Mouse (Mus musculus) kidney, embryonic 16.5 days (tissue): ENCODE measurements at regions not wholly inside any gene's neighbourhood (a gene's known extent, or its start where the extent isn't known, plus 50 kb on each side); places are given as distances from the start of the nearest gene placed in this dataset.
A peak's percentile ranks its signal among the peaks of the same experiment; 100 is the strongest.

Experiments
- ATAC-seq: fragments of 200-750 bp; cut with Nextera tagmentation; 2 replicates; pipeline ENCODE4 v1.8.0; 2017; ENCODE audit warnings: moderate TSS enrichment; ENCODE audit not compliant: low FRiP score, low TSS enrichment
- H3K27ac ChIP-seq: fragments of 300-500 bp; sonication (generic); 2 replicates; pipeline ENCODE4 v1.5.1; 2014; ENCODE audit warnings: low read length
- H3K27me3 ChIP-seq: fragments of 300-500 bp; sonication (generic); 2 replicates; pipeline ENCODE4 v1.6.1; 2014; ENCODE audit warnings: low read length, control low read depth, mixed read lengths; ENCODE audit not compliant: insufficient read depth
- H3K36me3 ChIP-seq: fragments of 300-500 bp; sonication (generic); 2 replicates; pipeline ENCODE4 v1.6.1; 2014; ENCODE audit warnings: low read length, control low read depth, mixed read lengths; ENCODE audit not compliant: insufficient read depth
- H3K4me1 ChIP-seq: fragments of 300-500 bp; sonication (generic); 2 replicates; pipeline ENCODE4 v1.6.1; 2014; ENCODE audit warnings: low read length, control low read depth, mixed read lengths; ENCODE audit not compliant: insufficient read depth
- H3K4me2 ChIP-seq: fragments of 300-500 bp; sonication (generic); replicated peaks from 2 replicates; pipeline ENCODE4 v1.6.1; 2014; ENCODE audit warnings: low read depth, low read length
- H3K4me3 ChIP-seq: fragments of 300-500 bp; sonication (generic); 2 replicates; pipeline ENCODE4 v1.5.1; 2014; ENCODE audit warnings: mild to moderate bottlenecking, low read length
- H3K9ac ChIP-seq: fragments of 300-500 bp; sonication (generic); replicated peaks from 2 replicates; pipeline ENCODE4 v1.6.1; 2014; ENCODE audit warnings: low read length
- H3K9me3 ChIP-seq: fragments of 300-500 bp; sonication (generic); 2 replicates; pipeline ENCODE4 v1.6.1; 2016; ENCODE audit warnings: low read length, control low read depth
- WGBS: fragments of 180-500 bp; shearing (Covaris S2); extraction: QIAGEN DNeasy Blood & Tissue Kit; methylation state at CpG from one replicate; pipeline ENCODE4 v1.1.7; 2014; 5-methylcytosine and 5-hydroxymethylcytosine counted together

DNA sequence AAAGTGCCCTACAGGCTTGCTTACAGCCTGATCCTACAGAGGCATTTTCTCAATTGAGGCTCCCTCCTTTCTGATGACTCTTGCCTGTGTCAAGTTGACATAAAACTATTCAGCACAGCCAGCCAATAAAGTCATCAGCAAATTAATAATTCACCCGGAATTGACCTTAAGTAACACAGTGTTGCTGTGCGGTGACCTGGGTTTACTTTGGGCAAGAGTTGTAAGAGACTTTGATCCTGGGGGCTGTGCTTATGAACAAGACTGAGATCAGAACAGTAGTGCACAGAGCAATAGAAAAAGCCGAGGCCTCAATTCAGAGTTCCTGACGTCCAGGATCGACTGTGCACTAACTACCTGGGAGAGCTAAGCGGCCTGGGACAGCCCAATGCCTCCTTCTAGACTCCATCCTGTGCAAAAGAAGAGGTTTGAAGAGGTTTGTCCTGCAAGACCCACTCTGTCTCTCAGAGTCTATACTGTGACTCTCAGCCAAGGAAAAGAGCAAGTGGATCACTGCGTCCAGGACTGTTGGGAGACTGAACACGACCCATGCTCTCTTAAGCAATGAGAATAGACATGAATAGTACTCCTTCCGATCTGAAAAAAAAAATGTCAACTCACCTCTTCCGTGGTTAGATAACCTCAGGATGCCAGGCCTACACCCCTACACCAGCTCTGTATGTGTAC, 208.7 kb upstream of the Cadm1 start:
- no peak overlapping the region for H3K9ac ChIP-seq
- no peaks in the 10 kb centered on the region for H3K27me3 ChIP-seq
- no peak overlapping the region for H3K4me2 ChIP-seq
- H3K27ac ChIP-seq = no peak overlapping the region
- no peaks in the 10 kb centered on the region for H3K4me1 ChIP-seq
- H3K4me3 ChIP-seq = no peak overlapping the region
- 0 out of 2 replicates have a peak, but pooled peaks have one; percentile 74 for ATAC-seq
- 77% methylated on average over 10 of the region's 10 CpGs for WGBS
- no peaks in the 10 kb centered on the region for H3K9me3 ChIP-seq
- no peaks in the 10 kb centered on the region for H3K36me3 ChIP-seq

DNA sequence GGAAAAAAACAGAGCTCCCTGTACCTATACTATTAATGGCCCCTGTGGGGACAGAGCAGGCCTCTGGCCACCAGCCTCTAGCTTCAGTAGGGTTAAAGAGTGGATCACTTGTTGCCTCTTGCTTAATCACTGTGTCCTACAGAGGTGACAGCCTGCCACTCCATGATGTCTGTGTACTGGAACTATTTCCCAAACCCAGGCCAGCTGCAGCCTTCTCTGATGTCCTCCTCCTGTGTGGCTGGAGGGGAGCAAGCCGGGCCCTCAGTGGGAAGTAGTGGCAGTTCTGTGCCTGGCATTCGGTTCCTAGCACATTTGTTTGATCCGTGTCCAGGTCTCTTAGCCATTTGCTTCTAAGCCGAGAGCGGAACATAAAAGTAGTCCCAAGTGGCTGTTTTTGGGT, 207.7 kb upstream of the Cadm1 start:
- Histone ChIP-seq H3K9me3 (no peaks in the 10 kb centered on the region), H3K36me3 (no peaks in the 10 kb centered on the region), H3K27me3 (no peaks in the 10 kb centered on the region), H3K27ac (no peak overlapping the region), H3K4me2 (no peak overlapping the region), H3K4me3 (no peak overlapping the region), H3K4me1 (no peaks in the 10 kb centered on the region), H3K9ac (no peak overlapping the region)
- 64% methylated on average over 5 of the region's 5 CpGs for WGBS
- ATAC-seq = no peak

DNA sequence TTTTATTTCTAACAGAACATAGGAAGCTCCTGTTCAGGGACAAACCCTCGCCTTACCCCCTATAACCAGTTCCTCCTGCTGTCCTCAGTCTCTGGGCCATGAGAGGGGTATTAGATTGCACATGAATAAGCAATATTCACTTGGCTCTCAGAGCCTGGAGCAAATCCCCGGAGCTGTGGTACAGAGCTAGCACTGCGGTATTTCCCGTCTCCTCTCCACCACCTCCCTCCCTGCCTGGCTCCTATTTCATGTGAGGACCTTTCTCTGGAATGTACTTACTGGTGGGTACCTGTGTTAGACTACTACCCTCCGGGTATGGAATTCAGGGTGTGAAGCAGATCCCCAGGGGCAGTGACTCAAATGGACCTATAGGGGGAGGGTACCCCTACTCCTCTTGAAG, 206.9 kb upstream of the Cadm1 start:
- H3K4me1 ChIP-seq = no peaks in the 10 kb centered on the region
- ATAC-seq = 0 out of 2 replicates have a peak, but pooled peaks have one; percentile 12
- H3K36me3 ChIP-seq = no peaks in the 10 kb centered on the region
- H3K4me3 ChIP-seq = no peak overlapping the region
- no peak overlapping the region for H3K4me2 ChIP-seq
- no peak overlapping the region for H3K9ac ChIP-seq
- WGBS = 46% methylated on average over 5 of the region's 5 CpGs
- H3K27ac ChIP-seq = no peak overlapping the region
- H3K9me3 ChIP-seq = no peaks in the 10 kb centered on the region
- H3K27me3 ChIP-seq = no peaks in the 10 kb centered on the region

DNA sequence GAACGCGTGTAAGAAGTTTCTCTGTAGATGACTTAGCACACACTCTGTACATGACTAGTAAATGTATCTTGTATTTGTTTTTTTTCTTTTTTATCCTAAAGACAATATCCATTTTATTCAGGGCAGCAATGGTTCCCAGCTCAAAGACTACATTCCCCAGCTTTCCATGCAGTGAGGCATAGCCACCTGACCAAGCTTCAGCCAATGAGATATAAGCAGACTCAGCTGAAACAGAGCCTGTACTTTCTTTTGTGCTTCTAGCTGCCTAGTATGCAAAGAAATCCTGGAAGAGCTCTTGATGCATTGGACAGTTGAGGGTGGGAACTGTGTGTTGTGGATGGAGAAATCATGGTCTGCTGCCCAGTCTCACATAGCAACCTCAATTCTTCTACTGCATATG, 202.4 kb upstream of the Cadm1 start:
- Histone ChIP-seq H3K9ac (no peak overlapping the region), H3K9me3 (no peaks in the 10 kb centered on the region), H3K27ac (no peak overlapping the region), H3K36me3 (no peaks in the 10 kb centered on the region), H3K4me1 (no peaks in the 10 kb centered on the region), H3K4me3 (no peak overlapping the region), H3K27me3 (no peaks in the 10 kb centered on the region), H3K4me2 (no peak overlapping the region)
- 100% methylated on average over 2 of the region's 2 CpGs for WGBS
- ATAC-seq = no peak

DNA sequence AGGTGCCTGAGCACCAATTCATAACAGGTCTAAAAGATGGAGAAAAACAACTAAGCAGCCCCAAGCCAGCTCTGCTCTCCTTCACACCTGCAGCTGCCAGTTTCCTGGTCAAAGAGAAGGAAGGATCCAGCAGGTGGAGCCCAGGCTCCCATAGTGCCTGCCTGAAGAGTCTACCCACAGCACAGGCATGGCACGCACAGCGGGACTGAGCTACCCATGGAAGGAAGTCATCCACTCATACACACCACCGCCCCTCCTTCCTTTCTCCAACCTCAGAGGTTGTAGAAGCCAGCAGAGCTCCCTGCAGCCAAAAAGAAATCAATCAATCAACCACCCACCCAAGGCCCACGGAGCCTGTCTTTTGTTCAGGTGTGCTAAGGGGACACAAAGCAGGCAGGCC, 197.0 kb upstream of the Cadm1 start:
- Histone ChIP-seq H3K27me3 (no peaks in the 10 kb centered on the region), H3K9ac (no peak overlapping the region), H3K36me3 (no peaks in the 10 kb centered on the region), H3K9me3 (no peaks in the 10 kb centered on the region), H3K4me3 (no peak overlapping the region), H3K27ac (no peak overlapping the region), H3K4me2 (no peak overlapping the region), H3K4me1 (0 out of 2 replicates have a peak, but pooled peaks cover 4% of the 10 kb centered on the region)
- WGBS = 58% methylated on average over 4 of the region's 4 CpGs
- ATAC-seq = no peak

DNA sequence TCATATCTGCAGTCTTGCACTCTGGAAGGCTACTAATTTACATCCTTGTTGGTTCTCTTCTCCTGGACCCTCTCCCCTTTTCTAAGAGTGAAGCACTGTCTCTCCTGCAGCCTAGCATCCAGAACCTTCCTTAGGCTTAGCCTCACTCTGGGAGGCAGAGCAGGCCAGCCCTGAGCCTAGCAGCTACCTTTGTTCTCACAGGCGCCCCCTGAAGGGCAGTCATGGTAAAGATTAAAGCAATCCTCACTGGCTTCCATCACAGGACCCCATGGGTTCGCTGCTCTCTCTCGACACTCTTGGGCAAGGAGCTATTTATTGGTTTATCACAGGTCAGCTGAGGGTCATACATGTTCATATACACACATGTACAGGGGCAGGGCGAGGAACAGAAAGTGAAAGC, 191.8 kb upstream of the Cadm1 start:
- H3K4me2 ChIP-seq = no peak overlapping the region
- 72% methylated on average over 4 of the region's 4 CpGs for WGBS
- no peak overlapping the region for H3K4me3 ChIP-seq
- H3K36me3 ChIP-seq = no peaks in the 10 kb centered on the region
- no peaks in the 10 kb centered on the region for H3K27me3 ChIP-seq
- ATAC-seq = no peak
- H3K27ac ChIP-seq = no peak overlapping the region
- H3K9ac ChIP-seq = no peak overlapping the region
- no peaks in the 10 kb centered on the region for H3K9me3 ChIP-seq
- 0 out of 2 replicates have a peak, but pooled peaks cover 4% of the 10 kb centered on the region for H3K4me1 ChIP-seq

DNA sequence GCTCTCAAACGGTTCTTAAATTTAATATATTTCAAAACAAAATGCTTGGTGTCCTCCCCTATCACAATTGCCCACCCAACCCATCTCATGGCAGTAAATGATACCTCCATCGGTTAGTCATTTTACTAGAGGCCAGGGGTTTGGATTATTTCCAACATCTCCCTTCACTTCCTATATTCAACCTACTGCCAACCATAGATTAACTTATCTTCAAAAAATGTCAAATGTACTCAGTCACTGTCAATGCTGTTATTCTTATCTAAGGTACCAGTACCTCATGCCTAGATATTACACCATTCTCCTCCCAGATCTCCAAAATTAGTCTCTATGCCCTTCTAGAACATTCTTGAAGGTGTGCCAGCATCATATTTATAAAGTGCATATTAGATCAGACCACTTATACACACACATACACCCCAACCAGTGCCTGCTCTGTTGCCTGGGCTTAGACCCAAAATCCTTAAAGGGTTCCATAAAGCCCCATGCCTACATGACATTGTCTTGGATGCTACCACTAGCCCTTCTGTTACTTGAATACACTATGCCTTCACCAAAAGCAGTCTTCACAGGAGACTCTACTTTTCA, 183.4 kb upstream of the Cadm1 start:
- no peaks in the 10 kb centered on the region for H3K9me3 ChIP-seq
- no peak overlapping the region for H3K27ac ChIP-seq
- no peak for ATAC-seq
- no peak overlapping the region for H3K9ac ChIP-seq
- H3K27me3 ChIP-seq = no peaks in the 10 kb centered on the region
- no peaks in the 10 kb centered on the region for H3K4me1 ChIP-seq
- H3K4me3 ChIP-seq = no peak overlapping the region
- H3K36me3 ChIP-seq = no peaks in the 10 kb centered on the region
- H3K4me2 ChIP-seq = no peak overlapping the region
- 57% methylated on average over 2 of the region's 2 CpGs for WGBS

DNA sequence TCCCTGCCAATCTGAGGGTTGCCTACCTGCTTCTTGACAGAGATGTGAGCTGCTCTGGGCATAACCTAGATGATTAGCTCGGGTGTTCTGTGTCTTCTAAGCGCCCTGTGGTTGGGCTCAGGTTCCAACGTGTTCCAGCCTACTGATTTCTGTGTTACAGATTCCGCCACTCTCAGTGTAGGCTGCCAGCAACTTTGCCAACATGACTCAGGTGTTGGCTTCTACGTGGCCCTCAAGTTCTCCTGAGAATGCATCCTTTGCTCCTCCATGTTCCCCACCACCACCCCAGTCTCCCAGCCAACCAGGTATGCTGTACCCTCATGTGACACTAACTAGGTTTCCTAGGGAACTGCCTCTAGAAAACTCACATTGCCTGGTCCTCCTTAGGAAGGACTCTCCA, 179.7 kb upstream of the Cadm1 start:
- no peaks in the 10 kb centered on the region for H3K36me3 ChIP-seq
- H3K4me2 ChIP-seq = no peak overlapping the region
- 62% methylated on average over 5 of the region's 5 CpGs for WGBS
- H3K27ac ChIP-seq = no peak overlapping the region
- H3K27me3 ChIP-seq = no peaks in the 10 kb centered on the region
- no peak for ATAC-seq
- H3K4me3 ChIP-seq = no peak overlapping the region
- H3K9ac ChIP-seq = no peak overlapping the region
- peaks cover 12% of the 10 kb centered on the region for H3K4me1 ChIP-seq
- H3K9me3 ChIP-seq = no peaks in the 10 kb centered on the region

DNA sequence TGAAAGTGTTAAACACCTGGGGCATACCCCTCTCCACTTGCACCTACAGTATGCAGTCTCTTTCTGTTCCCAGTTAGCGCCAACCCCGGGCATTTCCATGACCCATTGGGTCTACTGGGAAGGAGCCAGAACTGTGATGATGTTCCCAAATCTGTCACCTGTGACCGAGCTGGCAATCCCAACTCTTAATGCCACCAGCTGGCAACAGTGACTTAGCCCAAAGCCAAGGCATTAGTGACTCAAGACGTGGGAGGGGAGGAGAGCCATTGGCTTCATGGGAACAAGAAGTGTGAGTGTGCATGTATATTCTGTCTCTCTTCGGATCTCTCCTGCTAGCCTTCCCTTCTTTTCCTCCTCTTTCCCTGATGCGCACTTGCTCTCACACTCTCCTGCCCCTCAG, 178.9 kb upstream of the Cadm1 start:
- 85% methylated on average over 6 of the region's 6 CpGs for WGBS
- H3K36me3 ChIP-seq = no peaks in the 10 kb centered on the region
- no peaks in the 10 kb centered on the region for H3K27me3 ChIP-seq
- H3K9me3 ChIP-seq = no peaks in the 10 kb centered on the region
- peaks cover 12% of the 10 kb centered on the region for H3K4me1 ChIP-seq
- H3K4me3 ChIP-seq = no peak overlapping the region
- no peak overlapping the region for H3K9ac ChIP-seq
- no peak overlapping the region for H3K27ac ChIP-seq
- no peak for ATAC-seq
- no peak overlapping the region for H3K4me2 ChIP-seq

DNA sequence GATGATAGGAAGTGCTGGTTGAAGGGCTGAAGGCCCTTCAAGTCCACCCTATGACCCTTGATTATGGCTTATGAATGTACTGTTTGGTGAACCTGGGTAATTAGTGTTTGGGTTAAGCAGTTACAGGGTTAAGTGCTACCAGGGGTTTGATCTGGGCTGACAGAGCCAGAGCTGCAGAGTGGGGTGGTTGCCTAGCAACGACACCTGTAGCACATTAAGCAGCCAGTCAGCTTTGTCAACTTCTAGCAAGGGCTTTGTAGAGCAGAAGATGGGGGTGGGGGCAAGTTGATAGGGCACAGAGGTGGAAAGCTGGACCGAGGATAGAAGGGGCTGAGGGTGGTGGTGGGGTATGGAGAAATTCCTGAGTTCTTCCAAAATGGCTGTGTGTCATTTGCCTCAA, 177.0 kb upstream of the Cadm1 start:
- Histone ChIP-seq H3K4me2 (no peak overlapping the region), H3K36me3 (no peaks in the 10 kb centered on the region), H3K9me3 (no peaks in the 10 kb centered on the region), H3K4me3 (no peak overlapping the region), H3K4me1 (peaks cover 12% of the 10 kb centered on the region), H3K27me3 (no peaks in the 10 kb centered on the region), H3K9ac (no peak overlapping the region), H3K27ac (no peak overlapping the region)
- peak; percentile 71 for ATAC-seq
- 12% methylated on average over 2 of the region's 2 CpGs for WGBS
